Mouse (Mus musculus): ENCODE measurements around the gene Mfsd4b2. TPM values are rescaled to one million over a fixed set of nuclear protein-coding genes. Genes with fewer than 3 reads are reported as not detected.

The Mfsd4b2 gene
- polyA plus RNA-seq (2017; shearing (Covaris generic)) = under 1 TPM in 1 of 2 experiments, not detected in 1; 0.10 TPM

DNA sequence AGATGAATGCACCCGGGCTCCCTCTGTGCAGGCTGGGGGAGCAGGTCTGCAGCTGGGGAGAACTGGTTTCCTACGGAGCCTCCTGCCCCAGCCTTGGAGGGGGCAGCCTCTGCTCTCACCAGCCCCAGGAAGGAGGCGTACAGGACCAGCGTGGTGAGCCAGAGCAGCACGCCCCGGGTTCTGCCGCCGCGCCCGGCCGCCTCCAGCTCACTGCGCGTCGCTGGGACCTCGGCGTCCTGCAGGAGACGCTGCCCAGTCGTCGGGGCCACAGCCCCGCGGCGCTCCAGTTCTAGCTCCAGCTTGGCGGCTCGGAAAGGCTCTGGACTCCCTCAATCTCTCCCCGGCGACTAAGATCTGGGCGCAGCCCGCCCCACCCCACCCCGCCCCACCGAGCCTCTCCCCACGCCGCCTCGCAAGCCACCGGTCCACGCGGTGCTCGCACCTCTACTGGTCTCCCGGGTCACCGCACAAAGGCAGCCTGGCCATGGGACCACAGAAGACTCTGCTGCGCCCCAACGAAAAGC, at the start of gene Mfsd4b2:
Mfsd4b2 (minus strand) TSS at position 308 of the 524 bp plus-strand sequence.

DNA sequence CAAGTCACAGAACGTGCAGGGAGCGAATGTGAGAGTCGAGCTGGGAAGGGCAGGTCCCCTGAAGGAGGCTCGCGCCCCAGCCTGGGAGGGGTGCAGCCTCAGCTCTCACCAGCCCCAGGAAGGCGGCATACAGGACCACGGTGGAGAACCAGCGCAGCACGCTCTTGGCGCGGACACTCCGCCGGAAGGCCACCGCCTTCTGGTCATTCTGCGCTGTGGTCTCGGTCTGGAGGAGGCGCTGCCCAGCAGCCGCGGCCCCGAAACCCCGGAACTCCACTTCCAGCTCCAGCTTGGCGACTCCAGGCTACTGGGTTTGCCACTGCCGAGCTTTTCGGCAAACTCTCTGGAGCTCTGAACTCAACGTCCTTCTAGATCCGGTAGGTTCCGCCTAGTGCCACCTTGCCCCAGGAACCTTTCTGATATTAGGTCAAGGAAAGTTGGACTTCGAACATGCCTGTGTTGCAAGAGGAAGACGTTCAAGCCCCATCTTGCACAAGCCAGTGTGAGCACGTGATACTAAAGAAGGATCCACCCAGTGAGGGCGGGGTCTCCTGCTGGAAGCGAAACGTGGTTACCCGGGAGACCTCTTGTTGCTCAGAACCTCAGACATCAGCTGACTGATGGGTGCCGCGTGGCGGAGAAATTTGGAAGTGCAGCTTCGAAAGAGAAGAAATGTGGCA, 33.2 kb upstream of the Mfsd4b2 start, which contains the start of gene Mfsd4b3:
Mfsd4b3 (minus strand) TSS at position 393 of the 680 bp plus-strand sequence.

DNA sequence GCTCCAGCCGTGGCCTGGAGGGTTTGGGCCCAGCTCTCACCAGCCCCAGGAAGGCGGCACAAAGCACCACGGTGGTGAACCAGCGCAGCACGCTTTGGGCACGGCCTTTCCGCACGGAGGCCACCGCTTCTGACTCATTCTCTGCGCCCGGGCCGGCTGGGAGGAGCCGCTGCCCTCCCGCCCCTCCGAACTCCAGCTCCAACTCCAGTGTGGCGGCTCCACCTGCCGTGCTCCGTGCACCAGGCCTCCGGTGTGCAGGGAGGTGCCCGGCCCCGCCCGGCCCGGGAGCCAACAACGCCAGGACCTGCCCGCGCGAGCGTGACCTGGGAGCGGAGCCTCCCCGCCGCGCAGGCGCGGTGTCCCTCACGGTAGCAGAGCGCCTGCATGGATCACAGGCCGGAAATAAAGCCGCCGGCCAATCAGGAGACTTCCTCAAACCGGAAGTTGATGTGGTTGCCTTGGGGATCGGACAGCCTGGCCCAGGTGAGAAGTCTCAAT, 27.8 kb downstream of the Mfsd4b2 start, which contains the start of gene Mfsd4b4:
Mfsd4b4 (minus strand) TSS at position 365 of the 498 bp plus-strand sequence.

Other genes starting within 250 kb of the Mfsd4b2 start
- 10 to 100 TPM; 12.8 to 17.2 TPM for gene Rev3l, start 194.8 kb downstream of the Mfsd4b2 start, polyA plus RNA-seq (2017; shearing (Covaris generic))
- gene Mfsd4b4, start 27.7 kb downstream of the Mfsd4b2 start, polyA plus RNA-seq (2017; shearing (Covaris generic)) = 1 to 10 TPM; 3.2 to 4.8 TPM
- gene Mfsd4b3, start 33.2 kb upstream of the Mfsd4b2 start, polyA plus RNA-seq (2017; shearing (Covaris generic)) = not detected
- gene Mfsd4b5, start 59.7 kb upstream of the Mfsd4b2 start, polyA plus RNA-seq (2017; shearing (Covaris generic)) = under 1 TPM; 0.07 to 0.26 TPM
- gene Mfsd4b1, start 98.3 kb upstream of the Mfsd4b2 start, polyA plus RNA-seq (2017; shearing (Covaris generic)) = not detected
- 1 to 10 TPM; 1.4 to 2.1 TPM for gene Slc16a10, start 215.3 kb upstream of the Mfsd4b2 start, polyA plus RNA-seq (2017; shearing (Covaris generic))